Mouse (Mus musculus) kidney, adult 11 months (tissue): Measurements from ENCODE around the gene Gbx2.
A peak's percentile ranks its signal among the peaks of the same experiment; 100 is the strongest.

Experiments used
- DNase-seq: peaks from one replicate; pipeline ENCODE4 v3.0.0; 2022

Gene Gbx2

DNA sequence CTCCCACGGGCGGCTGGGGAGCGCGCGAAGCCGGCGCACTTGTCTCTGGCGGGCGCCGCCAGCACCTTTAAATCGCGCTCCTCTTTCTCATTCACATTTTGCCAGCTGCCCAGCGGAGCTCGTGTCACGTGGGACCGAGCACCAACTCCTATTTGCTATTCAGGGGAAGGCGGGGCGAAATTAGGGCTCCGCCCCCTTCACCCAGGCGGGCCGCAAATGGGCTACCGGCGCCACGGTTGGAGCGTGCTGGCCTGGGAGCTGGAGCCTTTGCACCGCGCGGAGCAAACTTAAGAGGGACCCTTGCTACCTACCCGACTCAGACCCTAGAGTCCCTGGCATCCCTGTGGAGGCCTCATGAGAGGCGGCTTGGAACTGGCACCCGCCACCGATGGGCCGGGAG, at the start of gene Gbx2:
TSS of gene Gbx2 (minus strand) at position 60 of the 400 bp plus-strand sequence.
- DNase-seq = peak; percentile 24

DNA sequence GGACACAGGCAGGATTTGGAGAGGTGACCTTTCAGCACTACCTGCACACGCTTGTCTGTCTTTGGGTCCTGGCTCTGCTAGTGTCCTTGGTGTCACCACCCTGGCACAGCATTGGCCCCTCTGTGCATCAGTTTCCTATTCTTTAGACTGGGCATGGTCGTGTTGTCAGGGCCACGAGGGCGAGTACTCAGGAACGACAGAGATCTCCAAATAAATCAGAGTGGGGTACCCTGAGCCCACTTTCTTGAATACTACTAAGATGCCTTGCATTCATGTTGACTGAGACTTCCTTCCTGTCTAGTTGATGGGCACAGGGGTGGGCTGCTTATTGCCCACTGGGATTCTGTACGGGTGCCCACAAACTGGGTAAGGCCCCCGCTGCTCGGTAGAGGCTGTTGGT, 46.3 kb upstream of the Gbx2 start:
- no peak for DNase-seq

DNA sequence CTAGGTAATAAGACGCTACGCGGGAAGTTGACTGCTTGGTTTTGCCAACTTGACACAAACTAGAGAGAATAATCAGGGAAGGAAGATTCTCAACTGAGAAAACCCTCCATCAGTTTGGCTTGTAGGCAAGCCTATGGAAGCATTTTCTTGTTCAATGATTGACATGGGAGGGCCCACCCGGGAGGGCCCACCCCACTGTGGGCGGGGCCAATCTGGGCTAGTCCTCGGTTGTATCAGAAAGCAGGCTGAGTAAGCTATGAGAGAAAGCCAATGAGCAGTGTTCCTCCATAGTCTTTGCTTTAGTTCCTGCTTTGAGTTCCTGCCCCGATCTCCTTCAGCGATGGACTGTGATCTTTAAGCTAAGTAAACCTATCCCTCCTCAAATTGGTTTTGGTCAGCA, 45.4 kb upstream of the Gbx2 start:
- no peak for DNase-seq

DNA sequence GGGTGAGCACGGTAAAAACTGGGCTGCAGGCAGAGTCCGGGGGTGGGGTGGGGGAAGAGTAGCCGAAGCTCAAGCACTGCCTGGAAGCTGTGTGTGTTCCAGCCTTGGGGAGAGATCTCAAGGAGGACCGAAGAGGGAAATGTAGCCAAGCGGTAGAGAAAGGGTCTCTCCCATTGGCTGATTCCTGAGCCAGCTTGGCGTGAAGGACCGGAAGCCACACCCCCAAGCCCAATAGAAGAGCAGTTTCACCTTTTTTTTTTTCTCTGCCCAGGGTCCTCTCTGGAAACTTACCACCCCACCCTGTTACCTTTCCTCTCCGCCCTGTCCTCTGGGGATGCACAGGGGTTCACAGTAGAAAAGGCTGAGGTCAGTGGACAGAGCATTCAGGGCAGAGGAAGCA, 43.6 kb upstream of the Gbx2 start:
- DNase-seq = no peak

DNA sequence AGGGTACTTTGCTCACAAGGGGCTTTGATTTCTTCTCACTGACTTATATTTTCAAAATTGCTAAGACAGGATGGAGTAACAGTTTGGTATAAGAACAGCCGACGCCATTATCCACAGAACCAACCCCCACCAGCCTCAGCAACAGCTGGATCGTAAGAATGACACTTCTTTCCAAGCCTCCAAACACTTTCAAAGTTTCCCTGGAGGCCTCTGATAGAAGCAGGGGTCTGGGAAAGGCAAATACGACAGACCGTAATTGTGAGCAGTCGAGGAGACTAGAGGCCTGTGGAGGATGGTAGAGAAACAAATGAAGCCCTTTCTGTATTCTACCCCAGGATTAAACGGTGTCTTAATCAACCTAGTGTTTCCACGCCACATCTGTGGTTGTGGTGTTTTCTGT, 40.9 kb upstream of the Gbx2 start:
- no peak for DNase-seq

DNA sequence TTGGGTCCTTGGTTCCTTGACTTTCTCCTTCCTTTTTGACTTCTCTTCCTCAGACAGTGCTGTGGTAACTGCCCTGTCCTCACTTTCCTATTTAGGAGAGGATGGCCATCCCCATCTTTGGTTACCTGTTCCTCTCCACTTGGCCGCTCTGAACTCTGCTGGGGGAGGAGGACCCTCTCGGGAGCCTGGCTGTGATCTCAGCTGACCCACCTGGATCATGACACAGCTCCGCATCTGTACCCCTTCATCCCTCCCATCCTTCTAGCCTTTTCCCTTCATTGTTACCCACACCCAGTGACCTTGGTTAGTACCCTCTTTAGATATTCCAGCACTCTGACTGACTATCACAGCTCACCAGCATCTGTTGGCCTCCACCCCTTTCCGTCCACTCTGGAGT, 38.7 kb upstream of the Gbx2 start:
- no peak for DNase-seq

DNA sequence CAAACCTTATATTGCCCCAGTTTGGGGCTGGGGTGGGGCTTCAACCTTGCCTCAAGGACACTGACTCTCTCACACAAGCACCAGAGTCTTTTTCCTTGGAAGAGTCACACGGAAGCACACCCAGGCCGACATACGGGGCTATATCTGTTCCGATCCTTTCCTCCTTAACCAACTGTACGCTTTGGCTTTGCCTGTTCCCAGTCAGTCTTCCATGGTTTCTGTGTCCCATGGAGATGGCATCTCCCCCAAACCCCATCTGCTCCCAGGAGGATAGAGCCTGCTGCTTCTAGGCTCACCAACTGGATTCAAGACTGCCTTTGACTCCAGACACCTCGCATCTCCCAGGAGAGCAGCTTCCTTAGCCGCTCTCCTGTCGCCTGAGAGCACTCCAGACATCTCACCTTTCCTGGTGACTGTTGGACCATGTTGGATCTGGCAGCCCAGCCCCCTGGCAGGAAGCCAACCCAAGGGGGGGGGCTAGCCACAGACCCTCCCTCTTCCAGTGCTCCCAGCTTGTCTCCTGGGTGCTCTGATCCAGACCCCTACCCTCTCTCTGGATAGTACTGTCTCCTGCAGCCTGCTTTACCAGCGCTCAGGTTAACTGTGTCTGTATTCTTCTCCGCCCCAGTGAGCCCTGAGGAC, 38.2 kb upstream of the Gbx2 start:
- no peak for DNase-seq

DNA sequence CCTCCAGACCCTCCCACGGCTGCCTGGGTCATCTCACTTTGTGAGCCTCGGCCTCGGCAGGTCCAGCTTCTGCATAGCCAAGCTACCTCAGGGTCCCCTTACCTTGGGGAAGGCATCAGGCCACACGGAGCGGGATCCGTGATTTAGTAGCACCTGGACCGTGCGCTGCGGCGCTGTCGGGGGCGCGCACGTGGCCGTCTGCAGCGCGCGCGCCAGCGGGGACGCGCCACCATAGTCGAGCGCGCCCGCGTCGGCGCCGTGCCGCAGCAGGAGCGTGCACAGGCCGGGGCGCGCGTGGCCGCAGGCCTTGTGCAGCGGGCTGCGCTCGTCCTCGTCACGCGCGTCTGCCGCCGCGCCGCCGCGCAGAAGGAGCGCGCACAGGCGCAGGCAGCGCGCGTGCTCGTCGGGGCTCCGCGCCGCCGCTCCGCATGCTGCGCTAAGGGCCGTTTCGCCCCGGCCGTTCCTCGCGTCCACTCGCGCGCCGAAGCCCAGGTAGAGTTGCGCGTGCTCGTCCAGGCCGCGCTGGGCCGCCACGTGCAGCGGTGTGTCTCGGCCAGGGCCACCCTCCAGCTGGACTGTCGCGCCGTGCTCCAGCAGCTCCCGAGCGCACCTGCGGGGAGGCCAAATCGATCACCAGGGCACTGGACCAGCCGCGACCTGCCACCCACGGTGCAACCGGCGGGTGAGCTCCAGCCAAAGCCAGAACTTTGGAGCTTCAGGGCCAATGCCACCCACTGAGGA, 37.3 kb upstream of the Gbx2 start:
- no peak for DNase-seq

DNA sequence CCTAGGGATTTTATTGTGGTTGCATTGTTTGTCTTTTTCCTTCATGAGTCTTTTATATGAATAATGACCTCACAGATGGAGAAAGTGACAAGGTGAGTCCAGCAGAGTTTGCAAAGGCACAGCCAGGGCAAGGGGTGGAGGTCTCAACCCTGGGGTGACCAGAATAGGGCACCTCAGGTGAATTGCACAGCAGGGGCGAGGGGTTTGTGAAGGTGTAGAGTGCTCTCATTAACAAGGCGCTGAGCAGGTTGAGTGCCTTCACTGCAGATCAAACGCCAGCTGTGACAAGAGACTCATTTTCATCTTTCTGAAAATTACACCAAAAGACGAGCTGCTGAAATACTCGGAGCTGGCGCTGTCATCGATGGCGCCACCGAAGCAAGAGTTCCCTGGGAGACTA, 36.6 kb upstream of the Gbx2 start:
- DNase-seq = no peak

DNA sequence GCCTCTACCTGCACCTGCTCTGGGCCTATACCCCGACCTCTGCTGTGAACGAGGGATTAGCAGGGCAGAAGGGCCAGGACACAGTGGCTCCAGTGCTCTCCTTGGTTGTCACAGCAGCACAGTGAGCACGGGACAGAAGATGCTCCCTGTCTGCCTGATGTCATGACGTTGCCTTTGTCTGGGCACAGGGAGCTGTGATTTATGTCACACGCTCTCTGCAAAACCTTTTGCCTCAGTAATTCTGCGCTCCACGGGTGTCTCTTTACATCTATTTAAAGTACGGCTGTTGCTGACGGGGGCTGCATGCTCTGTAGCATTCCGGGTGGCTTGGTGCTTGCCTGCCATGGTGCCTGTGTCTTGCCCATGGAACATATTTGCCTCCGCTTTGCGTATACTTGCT, 33.4 kb upstream of the Gbx2 start:
- DNase-seq = no peak

DNA sequence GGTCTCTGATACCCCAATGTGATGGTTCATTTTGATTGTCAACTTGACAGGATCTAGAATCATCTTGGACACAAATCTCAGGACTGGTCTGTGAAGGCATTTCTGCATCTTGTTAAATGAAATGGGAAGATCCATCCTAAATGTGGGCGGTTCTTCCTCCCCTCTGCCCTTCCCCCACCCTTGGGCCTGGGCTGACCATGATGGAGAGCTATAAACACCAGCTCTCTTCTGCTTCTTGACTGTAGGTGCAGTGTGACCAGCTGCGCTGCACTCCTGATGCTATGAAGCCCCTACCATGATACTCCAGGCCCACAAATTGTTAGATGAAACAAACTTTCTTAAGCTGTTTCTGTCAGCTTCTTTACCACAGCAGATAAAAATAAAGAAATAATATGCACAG, 32.3 kb upstream of the Gbx2 start:
- no peak for DNase-seq

DNA sequence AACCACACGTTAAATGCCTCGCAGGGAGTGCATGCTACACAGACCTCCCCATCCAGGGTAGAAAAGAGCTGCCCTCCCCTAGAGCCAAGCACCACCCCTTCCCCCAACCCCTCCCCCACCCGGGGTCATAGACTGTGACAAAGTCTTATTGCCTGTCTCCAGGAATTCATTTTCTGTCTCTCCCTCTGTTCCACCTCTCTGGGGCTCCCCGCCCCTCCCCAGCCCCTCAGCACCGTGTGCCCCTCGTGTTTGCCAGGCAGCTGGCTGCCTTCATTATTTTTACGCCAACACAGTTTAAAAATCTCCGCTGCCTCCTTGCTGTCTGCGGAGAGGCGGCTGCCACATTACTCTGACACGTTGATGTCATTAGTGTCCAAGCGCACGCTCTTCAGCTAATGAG, 31.1 kb upstream of the Gbx2 start:
- no peak for DNase-seq

DNA sequence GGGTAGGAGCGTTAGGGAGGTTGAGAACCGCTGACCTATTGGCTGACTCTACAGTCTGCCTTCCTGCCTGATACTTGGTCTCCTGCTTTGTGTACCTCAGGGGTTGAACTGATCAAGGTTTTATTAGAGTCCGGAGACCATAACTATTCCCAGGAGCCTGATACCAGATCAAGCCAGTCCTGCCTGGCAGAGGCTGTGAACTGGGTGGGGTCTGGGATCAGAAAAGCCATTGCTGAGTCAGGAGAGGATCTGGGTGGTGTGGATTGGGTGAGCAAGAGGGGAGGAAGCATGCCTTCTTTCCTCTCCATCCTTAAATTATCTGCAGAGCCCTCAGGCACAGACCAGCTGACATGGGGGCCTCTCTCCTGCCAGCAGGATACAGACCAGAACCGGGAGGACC, 28.4 kb upstream of the Gbx2 start:
- no peak for DNase-seq

DNA sequence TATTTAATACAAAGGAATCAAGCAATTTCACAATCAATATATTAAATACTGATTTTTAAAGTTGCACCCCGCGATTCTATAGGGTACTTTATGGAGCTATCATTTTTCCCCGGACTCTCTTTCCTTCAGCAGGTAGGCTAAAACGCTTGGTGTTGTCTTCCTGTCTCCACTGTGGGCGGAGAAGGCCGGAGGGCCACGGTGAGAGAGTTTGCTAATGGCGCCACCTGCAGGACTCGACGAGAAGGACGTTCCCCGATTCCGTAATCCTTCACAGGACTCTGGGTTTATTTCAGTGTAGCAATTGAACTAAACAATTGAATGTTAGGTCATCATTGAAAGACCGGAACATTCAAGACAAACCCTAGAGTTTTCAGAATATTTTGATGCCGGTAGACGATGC, 12.2 kb upstream of the Gbx2 start:
- peak; percentile 49 for DNase-seq

DNA sequence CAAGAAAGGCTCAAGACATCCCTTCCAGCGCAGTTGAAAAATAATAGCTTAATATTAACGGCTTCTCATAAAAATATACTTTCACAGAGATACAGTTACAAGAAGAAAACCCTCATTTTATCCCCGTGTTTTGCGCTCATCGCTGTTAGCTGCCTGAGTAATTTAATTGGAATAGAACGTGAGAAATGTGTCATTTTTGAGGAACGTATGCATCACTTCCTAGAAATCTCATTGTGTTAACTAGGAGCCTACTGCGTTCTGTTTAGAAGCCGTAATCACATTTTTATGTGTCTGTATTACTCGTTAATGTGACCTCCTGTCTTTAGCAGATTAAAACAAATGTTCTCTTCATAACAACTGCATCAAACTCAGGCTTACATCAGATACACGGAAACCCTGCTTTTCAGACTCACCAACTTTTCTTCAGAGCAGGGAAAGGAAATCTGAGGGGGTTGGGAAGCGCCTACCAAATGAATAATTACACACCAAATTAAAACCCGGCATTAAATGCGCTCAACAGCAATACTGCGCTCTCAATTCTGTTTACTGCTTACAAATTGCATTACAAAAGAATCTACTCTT, 11.5 kb upstream of the Gbx2 start:
- DNase-seq = no peak

DNA sequence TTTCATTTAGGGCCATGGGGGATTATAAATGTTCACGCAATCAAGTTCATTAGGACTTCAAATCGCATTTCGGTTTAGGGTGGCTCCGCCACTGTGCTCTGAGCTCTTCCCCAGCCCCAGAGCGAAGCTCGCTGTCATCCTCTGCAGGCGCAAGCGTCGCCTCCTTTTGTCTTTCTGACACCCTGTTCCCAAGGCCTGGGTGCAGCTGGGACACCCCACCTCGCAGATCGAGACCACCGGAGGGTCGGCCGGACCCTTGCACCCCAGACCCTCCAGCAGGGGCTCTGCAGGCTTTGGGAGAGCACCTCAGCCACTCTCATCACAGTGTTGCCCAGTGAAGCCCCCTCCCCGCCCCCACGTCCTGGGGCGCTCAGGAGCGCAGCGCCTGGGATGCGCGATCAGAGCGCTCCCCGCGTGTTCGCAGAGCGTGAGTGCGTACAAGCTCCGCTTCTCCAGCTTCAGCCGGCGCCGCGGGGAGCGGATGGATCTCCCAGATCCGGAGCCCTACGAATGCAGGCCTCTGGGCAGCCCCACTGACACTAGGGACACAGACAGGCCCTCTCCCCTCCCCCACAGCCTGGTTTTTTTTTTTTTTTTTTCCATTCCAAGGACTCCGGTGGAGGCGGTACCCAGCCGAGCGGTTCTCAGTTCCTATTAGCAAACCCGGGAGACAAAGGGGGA, 10.9 kb upstream of the Gbx2 start:
- no peak for DNase-seq

DNA sequence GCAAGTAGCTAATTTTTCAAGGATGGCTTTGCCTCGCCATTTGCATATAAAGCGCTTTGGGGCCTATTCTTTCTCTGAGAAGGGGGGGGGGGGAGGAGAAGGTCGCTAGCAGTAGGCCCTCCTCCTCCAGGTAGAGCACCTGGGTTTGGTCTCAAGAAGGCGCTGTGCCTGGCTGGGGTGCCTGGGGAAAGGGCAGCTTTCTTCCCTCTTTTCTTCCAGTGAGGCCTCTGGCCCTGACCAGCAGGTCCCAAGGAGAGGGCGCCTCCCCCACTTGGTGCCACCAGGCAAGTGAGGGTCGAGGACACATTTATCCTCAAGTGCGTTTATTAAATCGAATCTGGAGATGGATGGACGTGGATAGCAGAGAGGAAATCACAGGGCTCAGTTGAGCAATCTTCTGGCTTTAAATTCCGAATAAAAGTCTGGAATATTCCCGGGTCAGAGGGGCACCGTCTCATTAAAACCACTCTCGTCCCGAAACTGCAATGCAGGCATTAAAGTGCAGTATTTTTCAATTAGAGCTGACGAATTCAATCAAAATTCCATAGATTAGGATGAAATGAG, 10.1 kb upstream of the Gbx2 start:
- no peak for DNase-seq

DNA sequence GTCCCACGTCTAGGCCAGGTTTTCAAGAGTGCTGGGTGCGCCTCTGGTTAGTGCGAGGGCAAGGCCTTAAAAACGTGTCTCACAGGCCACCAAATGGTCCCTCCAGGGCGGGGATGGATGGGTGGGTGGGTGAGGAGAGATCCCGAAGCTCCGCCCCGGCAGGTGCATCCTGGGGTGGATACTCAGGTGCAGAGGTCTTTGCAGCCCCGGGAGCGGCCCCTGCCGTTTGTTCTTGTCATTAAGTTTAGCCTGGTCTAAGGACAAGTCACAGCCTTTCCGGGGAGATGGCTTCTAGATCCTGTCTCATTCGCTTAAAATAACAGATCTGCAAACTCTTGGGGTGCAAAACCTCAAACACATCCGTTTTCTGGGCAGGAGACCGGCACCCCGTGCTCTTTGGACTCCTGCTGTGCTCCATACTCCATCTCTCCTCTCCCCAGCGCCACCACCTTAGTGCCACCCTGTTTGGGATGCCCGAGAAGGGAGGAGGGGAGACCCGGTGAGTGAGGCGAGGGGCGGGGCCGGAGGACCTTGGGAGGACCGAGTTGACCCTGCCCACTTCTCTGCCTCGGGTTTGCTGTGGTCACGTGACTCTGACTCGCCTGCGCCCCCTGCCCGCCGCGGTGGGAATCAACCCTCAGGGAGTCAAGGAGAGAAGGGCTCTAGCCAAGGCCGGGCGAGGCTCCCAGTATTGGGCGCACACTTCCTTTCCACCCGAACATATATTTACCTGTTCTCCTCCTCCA, 9.2 kb upstream of the Gbx2 start:
- peak; percentile 69 for DNase-seq

DNA sequence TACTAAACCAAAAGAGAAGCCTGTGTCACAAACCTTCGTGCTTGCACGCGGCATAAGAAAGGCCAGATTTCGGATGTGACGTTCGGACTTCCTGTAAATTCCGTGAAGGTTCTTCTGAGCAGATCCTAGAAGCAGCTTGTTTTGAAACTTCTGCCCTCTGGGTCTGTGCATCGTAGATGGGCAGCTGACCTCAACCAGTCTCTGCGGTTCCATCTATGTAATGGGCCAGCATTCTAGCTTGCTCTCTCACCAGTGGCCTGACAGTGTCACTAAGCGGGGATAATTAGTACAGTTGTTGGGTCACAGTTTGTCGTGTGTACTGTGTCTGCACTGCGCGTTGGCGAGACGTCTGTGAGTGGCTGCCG, 8.6 kb upstream of the Gbx2 start:
- DNase-seq = no peak

DNA sequence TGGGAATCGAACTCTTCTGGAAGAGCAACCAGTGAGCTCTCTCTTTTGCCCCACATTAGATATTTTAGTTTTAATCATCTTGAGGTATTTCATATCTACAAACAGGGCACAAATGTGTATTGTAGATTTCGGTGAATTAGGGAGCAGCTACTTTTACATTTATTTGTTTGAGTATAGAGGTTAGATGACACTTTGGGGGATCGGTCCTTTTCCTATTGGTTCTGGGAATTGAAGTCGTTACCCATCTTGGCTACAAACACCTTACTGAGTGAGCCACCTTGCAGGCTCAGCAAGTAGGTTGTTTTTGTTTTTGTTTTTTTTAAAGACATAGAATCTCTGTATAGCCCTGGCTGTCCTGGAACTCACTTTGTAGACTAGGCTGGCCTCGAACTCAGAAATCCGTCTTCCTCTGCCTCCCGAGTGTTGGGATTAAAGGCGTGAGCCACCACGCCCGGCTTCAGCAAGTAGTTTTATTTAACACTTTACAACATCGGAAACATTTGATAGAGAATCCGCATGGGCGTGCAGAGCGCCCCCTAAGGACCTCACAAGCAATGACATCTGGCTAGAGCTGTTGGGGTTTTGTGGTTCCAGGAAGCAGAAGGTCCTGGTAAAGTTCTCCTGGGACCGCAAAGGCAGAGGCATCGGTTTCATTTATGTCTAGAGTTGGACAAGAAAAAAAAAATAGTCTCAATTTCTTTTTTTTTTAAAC, 8.1 kb upstream of the Gbx2 start:
- no peak for DNase-seq

DNA sequence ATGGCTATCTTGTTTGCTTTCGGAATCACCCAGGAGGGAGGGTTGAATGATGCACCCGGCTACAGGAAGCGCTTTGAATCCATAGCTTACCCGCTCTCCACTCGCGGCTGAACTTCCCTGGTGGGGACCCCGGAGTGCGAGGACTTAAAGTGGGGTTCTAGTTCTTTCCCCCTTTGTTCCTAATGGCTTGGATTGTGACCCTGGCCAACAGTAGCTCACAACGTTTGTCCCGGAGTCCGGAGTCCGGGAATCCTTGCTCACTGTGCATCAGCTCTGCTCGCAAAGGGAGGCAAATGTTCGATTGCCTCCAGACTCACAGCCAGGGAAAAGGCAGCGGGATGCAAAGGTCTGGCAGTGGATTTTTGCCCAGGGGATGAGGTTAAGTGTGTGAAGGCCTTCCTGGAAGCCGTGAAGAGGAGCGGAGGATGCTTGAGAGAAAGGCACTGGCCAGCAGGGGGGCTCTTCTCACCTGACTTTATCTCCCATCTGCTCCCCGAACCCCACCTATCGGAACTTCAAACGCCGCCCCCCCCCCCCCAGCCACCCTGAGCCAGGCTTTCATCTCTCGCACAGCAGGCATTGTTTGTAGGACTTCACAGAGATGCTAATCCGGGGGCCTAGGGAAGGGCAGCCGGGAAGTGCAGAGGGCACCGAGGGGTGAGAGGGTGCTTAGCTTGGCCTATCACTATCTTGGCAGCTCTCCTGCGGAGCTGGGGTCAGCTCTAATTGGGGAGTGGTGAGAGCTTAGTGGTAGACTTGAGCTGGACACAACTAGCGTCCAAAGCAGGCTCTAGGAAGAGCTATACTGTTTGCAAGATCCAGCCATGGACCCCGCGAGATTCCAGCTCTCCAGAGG, 4.7 kb upstream of the Gbx2 start:
- no peak for DNase-seq
